Mouse (Mus musculus) urinary bladder, postnatal 36 days (tissue): Measurements from ENCODE around the gene Get4.

Experiments
- DNase-seq, 2 experiments: peaks; one replicate each; pipeline ENCODE4 v3.0.0; 2022; ENCODE audit warnings: low spot score in 2 of 2, mixed read lengths in 1 of 2

Get4 gene

DNA sequence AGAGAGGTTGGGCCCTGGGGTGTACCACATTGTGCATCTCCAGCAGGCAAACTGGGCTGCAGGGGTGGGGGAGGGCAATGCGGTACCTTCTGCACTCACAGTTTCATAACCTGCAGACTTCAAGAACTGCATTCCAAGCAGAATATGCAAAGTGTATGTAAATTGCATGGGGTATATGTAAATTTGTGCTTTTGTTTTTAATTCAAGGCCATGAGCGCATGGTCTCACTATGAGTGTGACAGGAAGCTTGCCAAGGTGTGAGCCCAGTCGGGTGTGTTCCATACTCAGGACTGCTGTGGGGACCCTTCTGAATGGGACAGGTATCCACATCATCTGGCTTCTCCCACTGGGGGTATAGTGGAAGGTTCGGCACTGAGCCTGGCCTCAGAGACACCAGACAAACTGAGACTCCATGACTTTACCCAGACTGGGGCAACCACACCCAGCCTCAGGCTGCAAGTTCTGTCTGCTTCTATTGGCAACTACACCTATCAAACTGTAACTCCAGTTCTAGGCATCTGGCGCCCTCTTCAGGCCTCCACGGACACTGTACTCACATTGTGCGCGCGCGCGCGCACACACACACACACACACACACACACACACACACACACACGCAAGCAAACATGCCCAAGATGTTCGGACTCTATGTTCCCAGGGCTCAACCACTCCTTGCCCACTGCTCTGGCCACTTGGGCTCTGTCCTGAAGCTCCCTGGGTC, 31.5 kb downstream of the Get4 start:
- DNase-seq, result no peak

DNA sequence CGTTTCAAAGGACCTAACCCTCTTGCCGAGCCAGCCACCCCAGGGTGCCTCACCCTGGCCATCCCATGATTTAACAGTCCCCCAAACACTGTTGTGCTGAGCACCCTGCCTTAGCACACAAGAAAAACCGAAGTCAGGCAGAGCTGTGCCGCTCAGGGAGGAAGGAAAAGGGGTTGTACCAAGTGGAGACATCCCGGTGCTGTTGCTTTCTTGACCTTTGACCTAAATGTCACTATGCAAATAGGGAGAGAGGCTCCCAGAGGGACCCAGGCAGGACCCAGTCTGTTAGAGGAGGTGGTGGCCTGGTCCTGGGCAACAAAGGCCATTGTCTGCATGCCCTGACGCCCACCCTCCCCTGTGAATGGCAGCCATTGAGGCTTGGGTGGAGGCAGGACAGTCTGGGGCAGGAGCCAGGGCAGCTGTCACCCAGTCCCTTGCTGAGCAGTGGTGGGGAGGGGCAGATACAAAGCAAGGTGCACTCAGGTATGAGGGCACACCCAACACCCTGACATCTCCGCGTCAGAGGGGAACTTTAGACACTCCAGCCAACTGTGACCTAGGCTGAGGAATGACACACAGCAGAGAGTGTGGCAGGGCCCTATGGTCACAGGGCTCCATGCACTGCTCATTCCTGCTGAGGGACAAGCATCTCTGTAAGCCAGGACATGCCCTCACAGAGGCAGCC, 33.4 kb downstream of the Get4 start:
- DNase-seq, result no peak

- peak in 1 of 2 experiments; percentile 18 for DNase-seq
Measured at GRCm38 (mm10) chr5:139286142-139286941, 34.2 kb downstream of the Get4 start.

DNA sequence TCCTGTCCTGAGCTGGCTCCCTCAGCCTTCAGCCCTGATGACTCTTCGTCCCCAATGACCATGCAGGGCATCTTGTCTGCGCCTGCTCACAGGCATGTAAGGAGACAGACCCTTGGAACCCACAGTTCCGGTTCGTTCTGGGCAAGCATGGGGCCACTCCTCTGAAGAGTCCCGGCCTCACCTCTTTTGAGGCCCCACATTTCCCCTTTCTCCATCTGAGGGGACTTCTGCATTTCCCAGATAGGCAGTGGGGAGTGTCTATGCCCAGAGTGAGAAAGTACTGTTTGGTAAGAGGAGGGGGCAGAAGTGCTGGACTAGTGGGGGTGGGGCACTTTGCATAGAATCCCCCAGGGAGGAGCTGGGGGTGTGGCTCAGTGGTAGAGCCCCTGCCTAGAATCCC, 35.0 kb downstream of the Get4 start:
- no peak for DNase-seq

GRCm38 (mm10) chr5:139287787-139288186, 35.7 kb downstream of the Get4 start:
- no peak for DNase-seq

DNA sequence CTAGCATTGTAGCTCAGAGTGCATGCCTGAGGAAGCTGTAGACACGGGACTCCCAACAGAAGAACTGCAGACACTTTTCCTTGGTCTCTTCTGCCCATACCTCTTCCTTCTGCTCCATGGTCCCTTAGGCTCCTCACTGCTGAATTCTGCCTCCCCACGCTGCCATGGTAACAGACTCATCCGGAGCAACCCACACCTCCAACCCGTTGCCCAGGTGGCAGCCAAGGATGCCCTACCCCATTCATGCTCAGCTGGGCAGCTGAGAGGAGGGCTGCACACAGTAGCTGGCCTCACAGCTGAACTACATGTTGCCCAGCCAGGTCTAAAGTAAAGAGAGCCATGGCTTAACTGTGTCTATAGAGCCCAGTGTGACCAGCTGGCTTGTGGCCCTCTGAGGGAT, 36.5 kb downstream of the Get4 start:
- DNase-seq, result no peak

DNA sequence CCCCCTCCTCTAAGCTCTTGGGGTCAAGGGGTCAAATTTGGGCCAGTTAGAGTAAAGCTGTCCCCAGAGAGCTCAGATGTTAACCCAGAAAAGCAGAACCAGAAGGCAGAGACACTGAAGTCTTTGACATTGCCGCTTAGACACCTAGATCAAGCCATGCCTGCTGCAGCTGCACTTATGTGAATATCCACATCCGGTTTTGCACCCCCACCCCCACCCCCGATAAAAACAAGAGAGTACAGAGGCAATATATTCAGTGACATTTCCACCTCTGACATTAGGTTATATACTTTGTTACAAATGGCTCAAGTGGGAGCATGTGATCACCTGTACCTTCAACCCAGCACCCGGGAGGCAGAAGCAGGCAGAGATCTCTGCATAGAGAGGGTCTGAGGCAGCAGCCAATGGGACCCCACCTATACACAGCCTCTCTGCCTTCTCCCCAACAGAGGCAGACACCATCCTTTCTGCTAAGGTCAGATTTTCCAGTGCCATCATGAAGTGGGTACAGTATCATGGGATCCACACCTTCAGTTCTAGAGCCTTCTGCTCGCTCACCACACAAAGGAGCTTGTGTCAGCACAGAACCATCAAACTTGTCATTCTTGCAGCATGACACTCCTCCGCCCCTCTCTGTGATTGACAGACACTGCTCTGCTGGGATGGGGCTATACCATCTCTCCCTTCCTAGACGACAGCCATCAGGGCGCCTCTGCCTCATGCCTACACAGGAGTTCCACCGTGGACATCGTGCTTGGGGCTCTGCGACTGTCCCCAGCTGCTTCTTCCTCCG, 38.5 kb downstream of the Get4 start:
- DNase-seq, result no peak

GRCm38 (mm10) chr5:139291811-139292560, 39.9 kb downstream of the Get4 start:
- DNase-seq, result no peak

- DNase-seq, result no peak
Measured at GRCm38 (mm10) chr5:139294089-139294488, 42.0 kb downstream of the Get4 start.

DNA sequence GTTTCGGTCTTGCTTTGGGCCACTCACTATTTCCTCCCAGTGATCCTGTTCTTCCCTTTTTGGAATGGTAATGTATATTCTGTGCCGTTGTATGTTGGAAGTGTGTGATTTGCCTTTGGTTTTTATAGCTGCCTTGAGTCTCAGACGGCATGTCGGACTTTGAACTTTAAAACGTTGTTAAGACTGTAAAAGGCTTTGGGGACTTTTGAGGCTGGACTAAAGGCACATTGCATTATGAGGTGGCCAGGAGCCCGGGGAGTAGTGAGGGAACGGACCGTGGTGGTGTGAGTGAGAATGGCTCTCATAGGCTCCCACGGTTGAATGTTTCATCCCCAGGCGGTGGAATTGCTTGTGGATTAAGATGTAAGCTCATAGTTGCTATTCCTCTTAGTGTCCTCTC, 45.0 kb downstream of the Get4 start:
- no peak for DNase-seq

- DNase-seq, result no peak
Measured at GRCm38 (mm10) chr5:139297745-139298144, 45.6 kb downstream of the Get4 start.

- no peak for DNase-seq
Measured at GRCm38 (mm10) chr5:139302101-139302500, 50.0 kb downstream of the Get4 start.

DNA sequence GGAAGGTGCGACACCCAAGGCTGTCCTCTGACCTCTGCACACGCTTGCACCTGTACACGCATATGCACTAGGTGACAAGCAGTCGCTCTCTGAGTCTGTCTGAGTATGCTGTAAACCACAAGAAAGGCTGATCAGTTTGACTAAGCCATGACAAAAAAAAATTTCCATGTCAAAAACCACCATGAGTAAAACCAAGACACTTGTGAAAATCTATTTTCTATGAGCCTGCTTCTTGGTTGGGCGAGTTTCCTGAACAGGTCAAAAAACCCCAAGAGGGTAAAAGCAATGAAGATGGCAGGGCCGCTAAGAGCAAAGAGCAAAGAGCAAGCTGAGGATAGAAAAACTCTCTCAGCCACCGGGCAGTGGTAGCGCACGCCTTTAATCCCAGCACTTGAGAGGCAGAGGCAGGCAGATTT, 51.5 kb downstream of the Get4 start:
- no peak for DNase-seq

DNA sequence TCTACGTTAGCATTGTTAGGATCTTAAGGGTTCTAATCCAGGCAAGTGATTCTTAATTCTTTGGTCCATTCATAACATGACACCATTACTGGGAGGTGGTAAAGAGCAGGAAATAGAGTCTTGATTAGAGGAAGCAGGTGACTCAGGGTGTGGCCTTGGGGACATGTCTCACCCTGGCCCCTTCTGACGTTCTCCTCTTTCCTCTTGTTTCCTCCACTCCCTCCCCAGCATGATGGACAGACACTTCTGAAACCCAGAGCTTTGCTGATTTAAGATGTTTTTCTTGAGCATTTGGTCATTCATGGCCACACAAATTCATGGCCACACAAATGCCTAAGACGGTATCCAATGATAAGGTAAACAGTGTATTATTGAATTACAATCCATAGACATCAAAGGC, 57.8 kb downstream of the Get4 start:
- no peak for DNase-seq

DNA sequence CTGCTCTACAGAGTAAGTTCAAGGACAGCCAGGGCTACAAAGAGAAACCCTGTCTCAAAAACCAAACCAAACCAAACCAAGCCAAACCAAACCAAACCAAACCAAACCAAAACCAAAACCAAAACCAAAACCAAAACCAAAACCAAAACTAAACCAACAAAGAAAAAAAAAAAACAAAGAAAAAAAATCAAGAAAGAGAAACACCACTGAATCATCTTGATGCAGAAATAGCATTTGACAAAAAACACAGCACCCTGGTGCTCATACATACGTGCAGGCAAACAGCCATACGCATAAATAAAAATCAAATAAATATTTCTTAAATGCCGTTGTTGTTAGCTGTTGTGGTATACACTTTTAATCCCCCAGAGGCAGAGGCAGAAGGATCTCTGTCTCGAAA, 58.4 kb downstream of the Get4 start:
- no peak for DNase-seq

GRCm38 (mm10) chr5:139311822-139312221, 59.7 kb downstream of the Get4 start:
- no peak for DNase-seq

GRCm38 (mm10) chr5:139313536-139313935, 61.4 kb downstream of the Get4 start:
- no peak for DNase-seq

GRCm38 (mm10) chr5:139314941-139315642, 63.0 kb downstream of the Get4 start:
- no peak for DNase-seq

- DNase-seq, result peak; percentile 70 to 80
Measured at GRCm38 (mm10) chr5:139316982-139317675, 65.0 kb downstream of the Get4 start.
